Mouse (Mus musculus) natural killer cell, adult 2 months (primary cell): Measurements from ENCODE around the gene Chchd3.

Experiments used
- DNase-seq, 2 experiments: peaks; one replicate each; pipeline ENCODE4 v3.0.0; 2022; ENCODE audit warnings: low spot score in 2 of 2

Gene Chchd3

GRCm38 (mm10) chr6:33059735-33060576 lies at the start of gene Chchd3:
Gene Chchd3, minus strand, starts transcription at chr6:33060260.
- peak; percentile 93 to 94 for DNase-seq

- DNase-seq = no peak
Measured at GRCm38 (mm10) chr6:33104661-33105060, 44.6 kb upstream of the Chchd3 start.

- no peak for DNase-seq
Measured at GRCm38 (mm10) chr6:33098903-33099302, 38.8 kb upstream of the Chchd3 start.

- DNase-seq = no peak
Measured at GRCm38 (mm10) chr6:33094671-33095233, 34.7 kb upstream of the Chchd3 start.

GRCm38 (mm10) chr6:33080186-33080585 lies 20.1 kb upstream of the Chchd3 start:
- DNase-seq = no peak

GRCm38 (mm10) chr6:33078260-33078936 lies 18.3 kb upstream of the Chchd3 start:
- no peak for DNase-seq

- no peak for DNase-seq
Measured at GRCm38 (mm10) chr6:33066462-33066861, 6.4 kb upstream of the Chchd3 start.

GRCm38 (mm10) chr6:33059276-33059675 lies 784 bp downstream of the Chchd3 start:
- DNase-seq = no peak

- no peak for DNase-seq
Measured at GRCm38 (mm10) chr6:33056392-33056791, 3.7 kb downstream of the Chchd3 start.

- DNase-seq = no peak
Measured at GRCm38 (mm10) chr6:33055663-33056062, 4.4 kb downstream of the Chchd3 start.

- DNase-seq = no peak
Measured at GRCm38 (mm10) chr6:33054946-33055345, 5.1 kb downstream of the Chchd3 start.

- peak; percentile 20 to 37 for DNase-seq
Measured at GRCm38 (mm10) chr6:33051642-33052041, 8.4 kb downstream of the Chchd3 start.

GRCm38 (mm10) chr6:33049705-33050420 lies 10.2 kb downstream of the Chchd3 start:
- no peak for DNase-seq

GRCm38 (mm10) chr6:33043480-33043879 lies 16.6 kb downstream of the Chchd3 start:
- no peak for DNase-seq

- DNase-seq = no peak
Measured at GRCm38 (mm10) chr6:33042880-33043279, 17.2 kb downstream of the Chchd3 start.

GRCm38 (mm10) chr6:33041978-33042377 lies 18.1 kb downstream of the Chchd3 start:
- no peak for DNase-seq

- DNase-seq = no peak
Measured at GRCm38 (mm10) chr6:33040360-33041090, 19.5 kb downstream of the Chchd3 start.

GRCm38 (mm10) chr6:33032543-33032942 lies 27.5 kb downstream of the Chchd3 start:
- DNase-seq = no peak

GRCm38 (mm10) chr6:33031631-33032030 lies 28.4 kb downstream of the Chchd3 start:
- no peak for DNase-seq

- DNase-seq = no peak
Measured at GRCm38 (mm10) chr6:33028296-33028695, 31.8 kb downstream of the Chchd3 start.

- DNase-seq = no peak
Measured at GRCm38 (mm10) chr6:33025041-33025440, 35.0 kb downstream of the Chchd3 start.
